Mouse (Mus musculus): Measurements from ENCODE around the gene Zbtb8b.
"Not testable (repeated sequence)": the region's sequence is repeated elsewhere in the genome, so short reads cannot be mapped to it uniquely, and the experiment has no call there.

Zbtb8b gene

GRCm38 (mm10) chr4:129415892-129416291, 24.8 kb downstream of the Zbtb8b start:
- DNase-seq (ENCODE audit: low spot score): no peak

GRCm38 (mm10) chr4:129410991-129411390, 29.7 kb downstream of the Zbtb8b start:
- no peak for DNase-seq (ENCODE audit: low spot score)

GRCm38 (mm10) chr4:129410532-129410931, 30.1 kb downstream of the Zbtb8b start:
- DNase-seq (ENCODE audit: low spot score): not testable (repeated sequence)

- DNase-seq (ENCODE audit: low spot score): no peak
These were observed 34.2 kb downstream of the Zbtb8b start for GRCm38 (mm10) chr4:129406447-129406846.

- DNase-seq (ENCODE audit: low spot score): no peak
These were observed 40.8 kb downstream of the Zbtb8b start for GRCm38 (mm10) chr4:129399813-129400212.

- no peak for DNase-seq (ENCODE audit: low spot score)
These were observed 43.7 kb downstream of the Zbtb8b start for GRCm38 (mm10) chr4:129396960-129397359.

GRCm38 (mm10) chr4:129394089-129394870, 46.4 kb downstream of the Zbtb8b start:
- no peak for DNase-seq (ENCODE audit: low spot score)

GRCm38 (mm10) chr4:129390936-129391557, 49.6 kb downstream of the Zbtb8b start:
- no peak for DNase-seq (ENCODE audit: low spot score)

- no peak for DNase-seq (ENCODE audit: low spot score)
These were observed 50.4 kb downstream of the Zbtb8b start for GRCm38 (mm10) chr4:129390216-129390743.

GRCm38 (mm10) chr4:129388404-129388803, 52.2 kb downstream of the Zbtb8b start:
- DNase-seq (ENCODE audit: low spot score): no peak

- no peak for DNase-seq (ENCODE audit: low spot score)
These were observed 53.7 kb downstream of the Zbtb8b start for GRCm38 (mm10) chr4:129386989-129387388.

- DNase-seq (ENCODE audit: low spot score): no peak
These were observed 54.2 kb downstream of the Zbtb8b start for GRCm38 (mm10) chr4:129386269-129386946.

GRCm38 (mm10) chr4:129385685-129386084, 55.0 kb downstream of the Zbtb8b start:
- DNase-seq (ENCODE audit: low spot score): no peak

- peak; percentile 63 for DNase-seq (ENCODE audit: low spot score)
These were observed 56.2 kb downstream of the Zbtb8b start for GRCm38 (mm10) chr4:129384440-129384839.

GRCm38 (mm10) chr4:129383586-129383985, 57.1 kb downstream of the Zbtb8b start:
- DNase-seq (ENCODE audit: low spot score): no peak

- DNase-seq (ENCODE audit: low spot score): peak; percentile 76
These were observed 58.2 kb downstream of the Zbtb8b start for GRCm38 (mm10) chr4:129382488-129382887.

- DNase-seq (ENCODE audit: low spot score): no peak
These were observed 58.6 kb downstream of the Zbtb8b start for GRCm38 (mm10) chr4:129382029-129382428.

- no peak for DNase-seq (ENCODE audit: low spot score)
These were observed 59.5 kb downstream of the Zbtb8b start for GRCm38 (mm10) chr4:129381148-129381547.

GRCm38 (mm10) chr4:129379805-129380204, 60.8 kb downstream of the Zbtb8b start:
- no peak for DNase-seq (ENCODE audit: low spot score)

- DNase-seq (ENCODE audit: low spot score): peak; percentile 35
These were observed 62.9 kb downstream of the Zbtb8b start, which contains the start of gene Zbtb8a for GRCm38 (mm10) chr4:129377601-129378390. Gene Zbtb8a, minus strand, starts transcription at chr4:129378116.

- DNase-seq (ENCODE audit: low spot score): no peak
These were observed 63.6 kb downstream of the Zbtb8b start for GRCm38 (mm10) chr4:129376961-129377545.
